Mouse (Mus musculus) embryonic facial prominence, embryonic 14.5 days (tissue): ENCODE data around the gene Ptch1. TPM values are rescaled to one million over a fixed set of nuclear protein-coding genes. Genes with fewer than 3 reads are reported as not detected.

Experiments used
- ATAC-seq: fragments of 200-750 bp; cut with Nextera tagmentation; 2 replicates; pipeline ENCODE4 v1.8.0; 2017; ENCODE audit warnings: low read depth, moderate number of reproducible peaks, moderate TSS enrichment
- DNase-seq: peaks from one replicate; pipeline ENCODE4 v3.0.0-alpha.2; 2015; ENCODE audit warnings: low spot score
- H3K27ac ChIP-seq: fragments of 300-500 bp; sonication (generic); replicated peaks from 2 replicates; pipeline ENCODE4 v1.5.1; 2014; ENCODE audit warnings: low read depth, mild to moderate bottlenecking, low read length, moderate library complexity
- H3K27me3 ChIP-seq: fragments of 300-500 bp; sonication (generic); replicated peaks from 2 replicates; pipeline ENCODE4 v1.6.1; 2014; ENCODE audit warnings: low read length; ENCODE audit not compliant: control insufficient read depth, insufficient read depth
- H3K36me3 ChIP-seq: fragments of 300-500 bp; sonication (generic); 2 replicates; pipeline ENCODE4 v1.6.1; 2014; ENCODE audit warnings: low read length, mixed read lengths; ENCODE audit not compliant: control insufficient read depth, insufficient read depth
- H3K4me1 ChIP-seq: fragments of 300-500 bp; sonication (generic); 2 replicates; pipeline ENCODE4 v1.6.1; 2014; ENCODE audit warnings: antibody characterized with exemption, low read length; ENCODE audit not compliant: control insufficient read depth, insufficient read depth
- H3K4me2 ChIP-seq: fragments of 300-500 bp; sonication (generic); 2 replicates; pipeline ENCODE4 v1.6.1; 2014; ENCODE audit warnings: low read depth, mild to moderate bottlenecking, low read length, moderate library complexity, mixed read lengths
- H3K4me3 ChIP-seq: fragments of 300-500 bp; sonication (generic); 2 replicates; pipeline ENCODE4 v1.5.1; 2014; ENCODE audit warnings: low read depth, mild to moderate bottlenecking, low read length
- H3K9ac ChIP-seq: fragments of 300-500 bp; sonication (generic); 2 replicates; pipeline ENCODE4 v1.6.1; 2014; ENCODE audit warnings: low read depth, mild to moderate bottlenecking, low read length, moderate library complexity, mixed read lengths
- H3K9me3 ChIP-seq: fragments of 300-500 bp; sonication (generic); 2 replicates; pipeline ENCODE4 v1.6.1; 2016; ENCODE audit warnings: low read length; ENCODE audit not compliant: control insufficient read depth
- WGBS: fragments of 180-500 bp; shearing (Covaris S2); extraction: QIAGEN DNeasy Blood & Tissue Kit; methylation state at CpG from one replicate; pipeline ENCODE4 v1.1.7; 2014; 5-methylcytosine and 5-hydroxymethylcytosine counted together
- polyA plus RNA-seq: library from polyadenylated mRNA; unstranded; fragments of >200 nt; fragmentation: Nextera tagmentation; extraction: Ambion mirVana; gene quantifications from 2 replicates; pipeline ENCODE4 v1.2.1, GENCODE M21; 2014

The Ptch1 gene
- polyA plus RNA-seq, 1 experiment from 2014 or later, result 22.7 TPM

DNA sequence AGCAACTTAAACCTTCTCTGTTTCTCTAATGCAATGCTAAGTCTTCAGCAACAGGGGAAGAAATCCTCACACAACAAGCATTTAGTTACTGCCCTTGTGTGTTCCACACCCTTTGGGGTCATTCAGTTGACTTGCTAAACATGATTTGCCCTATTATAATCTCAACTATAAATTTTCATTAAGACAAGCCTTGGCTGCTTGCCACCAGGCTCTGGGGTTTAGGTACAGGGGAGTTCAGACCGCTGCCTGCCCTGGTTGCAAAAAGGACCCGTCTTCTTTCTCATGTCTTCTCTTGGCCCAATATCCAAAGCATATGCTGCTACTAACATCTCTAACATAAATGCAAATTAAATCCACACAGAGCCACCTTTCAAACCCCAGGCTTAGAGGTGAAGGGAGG, 49.3 kb downstream of the Ptch1 start:
- peaks cover 58% of the 10 kb centered on the region for H3K4me1 ChIP-seq
- no peak overlapping the region for H3K4me2 ChIP-seq
- H3K9me3 ChIP-seq, result no peaks in the 10 kb centered on the region
- WGBS, result 37% methylated on average over 2 of the region's 2 CpGs
- H3K27me3 ChIP-seq, result no peaks in the 10 kb centered on the region
- H3K27ac ChIP-seq, result peak overlapping the region; percentile 39; the same call in 1 of the 2 replicates
- ATAC-seq (no peak), DNase-seq (no peak)
- H3K36me3 ChIP-seq, result peaks cover 76% of the 10 kb centered on the region
- no peak overlapping the region for H3K4me3 ChIP-seq
- no peak overlapping the region for H3K9ac ChIP-seq

DNA sequence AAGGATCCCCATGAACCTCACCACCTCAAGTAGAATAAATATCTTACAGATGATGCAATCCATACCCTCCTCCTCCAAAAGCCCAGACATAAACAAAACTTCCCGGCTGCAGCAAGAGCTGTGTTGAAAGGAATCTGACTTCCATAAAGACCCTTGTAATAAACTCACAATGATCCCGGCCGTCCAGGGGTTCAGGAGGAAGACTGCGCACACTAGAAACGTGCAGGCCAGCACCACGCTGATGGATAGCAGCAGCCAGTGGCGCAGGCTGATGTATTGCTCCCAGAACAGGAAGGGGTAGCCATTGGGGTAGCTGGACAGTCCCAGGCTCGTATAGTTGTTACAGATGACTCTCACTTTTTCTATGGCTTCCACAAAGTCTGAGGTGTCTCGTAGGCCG, 50.6 kb downstream of the Ptch1 start:
- no peak overlapping the region for H3K4me2 ChIP-seq
- ATAC-seq (peak; percentile 13; the same call in 1 of the 2 replicates), DNase-seq (no peak)
- no peaks in the 10 kb centered on the region for H3K27me3 ChIP-seq
- peaks cover 85% of the 10 kb centered on the region for H3K36me3 ChIP-seq
- H3K27ac ChIP-seq, result peak overlapping the region; percentile 1; the same call in 1 of the 2 replicates
- H3K9ac ChIP-seq, result no peak overlapping the region
- peaks cover 46% of the 10 kb centered on the region for H3K4me1 ChIP-seq
- 47% methylated on average over 10 of the region's 10 CpGs for WGBS
- H3K4me3 ChIP-seq, result no peak overlapping the region
- no peaks in the 10 kb centered on the region for H3K9me3 ChIP-seq

DNA sequence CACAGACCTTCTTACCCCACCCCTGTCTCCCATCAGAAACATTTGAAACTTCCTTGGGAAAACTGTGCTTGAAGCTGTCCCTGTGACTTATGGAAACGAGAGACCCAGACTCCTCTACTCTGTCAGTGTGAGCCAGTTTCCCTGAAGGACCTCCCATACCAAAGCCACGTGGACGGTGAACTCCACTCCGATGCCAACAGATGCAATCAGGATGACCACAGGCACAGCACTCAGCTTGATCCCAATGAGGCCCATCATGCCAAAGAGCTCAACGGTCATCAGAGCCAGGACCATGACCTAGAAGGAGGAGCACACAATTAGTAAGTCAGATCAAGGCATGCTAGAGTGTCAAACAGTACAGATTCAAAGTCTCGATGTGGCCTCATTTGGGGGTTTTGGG, 53.3 kb downstream of the Ptch1 start:
- H3K4me1 ChIP-seq, result peaks cover 29% of the 10 kb centered on the region
- 88% methylated on average over 6 of the region's 6 CpGs for WGBS
- H3K27me3 ChIP-seq, result no peaks in the 10 kb centered on the region
- DNase-seq (no peak), ATAC-seq (no peak)
- H3K4me3 ChIP-seq, result no peak overlapping the region
- H3K36me3 ChIP-seq, result peaks cover 92% of the 10 kb centered on the region
- no peak overlapping the region for H3K4me2 ChIP-seq
- H3K9ac ChIP-seq, result no peak overlapping the region
- no peaks in the 10 kb centered on the region for H3K9me3 ChIP-seq
- H3K27ac ChIP-seq, result no peak overlapping the region

DNA sequence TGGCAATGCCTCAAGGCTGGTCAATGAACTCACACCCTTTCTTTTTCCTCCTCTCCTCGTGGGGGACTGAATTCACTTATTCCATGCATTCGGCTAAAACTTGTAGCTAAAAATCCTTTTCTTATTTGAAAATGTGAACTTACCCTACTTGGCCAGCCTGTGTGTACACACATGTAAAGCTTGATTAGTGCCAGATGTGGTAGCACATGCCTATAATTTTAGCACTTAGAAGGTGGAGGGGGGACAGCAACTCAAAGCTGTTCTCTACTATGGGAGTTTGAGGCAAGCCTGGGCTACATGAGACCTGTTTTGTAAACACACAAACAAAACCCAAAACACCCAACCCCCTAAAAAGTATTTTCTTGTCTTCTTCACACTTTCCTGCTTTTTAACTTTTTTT, 56.9 kb downstream of the Ptch1 start:
- 41% methylated on average over 2 of the region's 2 CpGs for WGBS
- DNase-seq, result peak; percentile 58

DNA sequence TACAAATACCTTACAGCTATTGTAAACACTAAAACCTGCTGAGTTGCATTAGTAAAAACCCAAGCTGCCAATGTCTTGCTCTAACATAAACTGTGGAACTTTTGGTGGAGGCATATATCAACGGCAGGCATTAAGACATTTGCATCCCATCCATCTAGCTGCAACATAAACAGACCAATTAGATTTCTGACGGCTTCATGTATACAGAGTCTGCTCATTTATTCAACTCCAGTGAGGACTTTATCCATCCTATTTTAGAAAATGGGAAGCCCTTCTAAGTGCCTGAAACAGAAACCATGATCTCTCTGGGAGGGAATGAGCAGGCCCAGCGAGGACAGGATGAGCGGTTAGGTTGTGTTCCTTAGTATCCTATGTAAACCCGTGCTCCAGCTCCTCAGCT, 57.9 kb downstream of the Ptch1 start:
- H3K27ac ChIP-seq, result no peak overlapping the region
- no peak overlapping the region for H3K4me3 ChIP-seq
- no peak for ATAC-seq
- no peaks in the 10 kb centered on the region for H3K9me3 ChIP-seq
- WGBS, result 71% methylated on average over 5 of the region's 5 CpGs
- peaks cover 6% of the 10 kb centered on the region; the same call in 1 of the 2 replicates for H3K4me1 ChIP-seq
- no peak overlapping the region for H3K9ac ChIP-seq
- no peak for DNase-seq
- no peak overlapping the region for H3K4me2 ChIP-seq
- no peaks in the 10 kb centered on the region for H3K27me3 ChIP-seq
- peaks cover 100% of the 10 kb centered on the region for H3K36me3 ChIP-seq

More for the DNA sequence above, 56.9 kb downstream of the Ptch1 start:
- H3K4me3 ChIP-seq, result no peak overlapping the region
- no peaks in the 10 kb centered on the region for H3K27me3 ChIP-seq
- peaks cover 6% of the 10 kb centered on the region; the same call in 1 of the 2 replicates for H3K4me1 ChIP-seq
- H3K9me3 ChIP-seq, result no peaks in the 10 kb centered on the region
- peaks cover 94% of the 10 kb centered on the region for H3K36me3 ChIP-seq
- H3K27ac ChIP-seq, result no peak overlapping the region
- no peak for ATAC-seq
- H3K4me2 ChIP-seq, result no peak overlapping the region
- no peak overlapping the region for H3K9ac ChIP-seq

DNA sequence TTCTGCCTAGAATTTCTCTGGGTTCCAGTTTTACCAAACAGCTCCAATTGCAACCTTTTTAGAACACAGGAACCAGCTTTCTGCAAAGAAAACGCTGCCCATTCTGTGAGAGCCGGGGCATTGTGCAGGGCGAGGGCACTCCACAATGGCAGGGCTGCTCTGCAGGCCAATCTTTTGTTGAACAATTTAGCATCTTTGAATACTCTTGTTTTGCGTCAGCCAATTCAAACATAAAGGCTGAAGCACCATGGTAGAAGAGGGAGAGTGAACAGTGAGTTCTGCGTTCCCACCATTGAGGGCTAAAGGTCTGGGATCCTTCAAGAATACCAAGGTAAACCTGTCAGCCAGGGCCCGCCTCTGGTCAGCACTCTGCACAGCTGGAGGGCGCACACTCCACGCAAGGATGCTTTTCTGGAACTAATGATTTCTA, 58.5 kb downstream of the Ptch1 start:
- H3K36me3 ChIP-seq, result peaks cover 100% of the 10 kb centered on the region
- DNase-seq, result no peak
- ATAC-seq, result no peak; the same call in 1 of the 2 replicates
- no peaks in the 10 kb centered on the region for H3K27me3 ChIP-seq
- H3K4me3 ChIP-seq, result no peak overlapping the region
- H3K27ac ChIP-seq, result no peak overlapping the region
- H3K4me1 ChIP-seq, result peaks cover 6% of the 10 kb centered on the region; the same call in 1 of the 2 replicates
- 69% methylated on average over 8 of the region's 8 CpGs for WGBS
- no peak overlapping the region for H3K4me2 ChIP-seq
- no peaks in the 10 kb centered on the region for H3K9me3 ChIP-seq
- H3K9ac ChIP-seq, result no peak overlapping the region

DNA sequence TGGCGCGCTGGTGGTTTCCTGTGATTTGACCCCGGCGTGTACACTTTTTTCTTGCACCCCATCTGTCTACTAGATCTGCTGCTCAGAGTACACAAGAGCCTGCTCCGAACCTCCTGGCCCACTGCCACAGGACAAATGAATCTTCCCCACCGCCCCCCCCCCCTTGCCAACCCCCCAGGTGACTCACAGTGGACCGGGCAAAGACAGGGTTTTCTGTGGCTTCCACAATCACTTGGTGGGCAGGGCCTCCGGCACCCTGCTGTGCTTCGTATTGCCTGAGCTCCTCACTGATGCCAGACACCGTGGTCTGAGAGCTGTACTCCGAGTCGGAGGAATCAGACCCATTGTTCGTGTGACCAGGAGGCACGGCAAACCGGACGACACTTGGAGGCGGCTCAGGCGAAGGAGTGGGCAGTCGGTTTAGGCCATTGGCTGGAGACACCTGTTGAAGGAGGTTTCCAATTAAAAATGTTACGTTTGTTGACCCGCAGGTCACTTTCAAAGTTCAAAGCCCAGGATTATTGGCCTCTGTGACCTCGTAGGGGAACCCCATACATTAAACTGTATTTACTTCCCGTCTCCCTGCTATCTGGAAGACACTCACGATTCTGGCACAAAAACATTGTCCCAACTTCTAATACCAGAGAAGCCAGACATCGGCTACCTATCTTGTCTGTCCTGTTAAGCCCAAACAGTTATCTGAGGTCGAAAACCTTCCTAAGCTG, 59.9 kb downstream of the Ptch1 start:
- Histone ChIP-seq H3K9me3 (no peaks in the 10 kb centered on the region), H3K9ac (no peak overlapping the region), H3K4me1 (peaks cover 6% of the 10 kb centered on the region; the same call in 1 of the 2 replicates), H3K36me3 (peaks cover 97% of the 10 kb centered on the region), H3K27ac (no peak overlapping the region), H3K4me3 (no peak overlapping the region), H3K4me2 (no peak overlapping the region), H3K27me3 (no peaks in the 10 kb centered on the region)
- 76% methylated on average over 26 of the region's 26 CpGs for WGBS
- DNase-seq, result no peak
- ATAC-seq, result no peak

DNA sequence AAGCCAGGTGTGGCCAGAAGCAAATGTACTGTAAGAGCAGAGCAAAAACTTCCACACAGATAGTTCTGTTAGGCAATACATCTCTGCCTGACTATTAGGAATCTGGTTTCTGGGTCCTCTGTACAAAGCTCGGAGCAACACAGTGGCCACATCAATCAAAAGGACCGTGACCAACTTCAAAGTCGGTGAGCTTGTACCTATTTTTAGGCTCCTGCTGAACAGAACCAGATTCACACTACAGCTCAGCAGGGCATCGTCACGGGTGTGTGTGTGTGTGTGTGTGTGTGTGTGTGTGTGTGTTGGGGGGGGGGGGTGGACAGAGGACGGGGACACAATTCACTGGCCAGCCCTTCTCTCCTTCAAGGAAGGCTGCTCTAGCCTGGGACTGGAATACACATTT, 61.0 kb downstream of the Ptch1 start:
- Histone ChIP-seq H3K4me3 (no peak overlapping the region), H3K27me3 (no peaks in the 10 kb centered on the region), H3K9ac (no peak overlapping the region), H3K4me1 (peaks cover 6% of the 10 kb centered on the region; the same call in 1 of the 2 replicates), H3K4me2 (no peak overlapping the region), H3K27ac (no peak overlapping the region), H3K9me3 (no peaks in the 10 kb centered on the region), H3K36me3 (peaks cover 97% of the 10 kb centered on the region)
- 51% methylated on average over 5 of the region's 6 CpGs for WGBS
- DNase-seq, result no peak
- ATAC-seq, result no peak

DNA sequence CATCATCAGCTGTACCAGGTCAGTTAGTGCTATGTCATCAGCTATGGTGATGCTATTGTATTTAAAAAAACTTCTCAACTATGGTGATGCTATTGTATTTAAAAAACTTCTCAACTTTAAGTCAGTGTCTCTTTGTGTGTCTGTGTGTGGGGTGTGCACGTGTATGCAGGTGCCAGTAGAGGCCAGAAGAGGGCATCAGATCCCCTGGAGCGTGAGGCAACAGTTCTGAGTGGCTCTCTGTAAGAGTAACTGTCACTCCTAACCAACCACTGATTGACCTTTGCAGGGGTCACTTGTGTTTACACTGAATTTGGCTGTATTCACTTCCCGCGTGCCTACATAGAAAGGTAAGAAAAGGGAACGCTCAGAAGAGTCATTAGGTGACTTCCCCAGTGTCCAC, 65.6 kb downstream of the Ptch1 start:
- no peaks in the 10 kb centered on the region for H3K27me3 ChIP-seq
- no peaks in the 10 kb centered on the region for H3K9me3 ChIP-seq
- no peak overlapping the region for H3K4me2 ChIP-seq
- no peaks in the 10 kb centered on the region for H3K4me1 ChIP-seq
- WGBS, result 81% methylated on average over 5 of the region's 5 CpGs
- no peak for DNase-seq
- no peak overlapping the region for H3K4me3 ChIP-seq
- H3K27ac ChIP-seq, result no peak overlapping the region
- ATAC-seq, result no peak
- H3K9ac ChIP-seq, result no peak overlapping the region
- peaks cover 56% of the 10 kb centered on the region for H3K36me3 ChIP-seq
